Mouse (Mus musculus): ENCODE measurements around the gene Cps1. TPM values are rescaled to one million over a fixed set of nuclear protein-coding genes. Genes with fewer than 3 reads are reported as not detected.

Cps1 gene
- polyA plus RNA-seq, 1 experiment from 2014 or later = 0.20 TPM

DNA sequence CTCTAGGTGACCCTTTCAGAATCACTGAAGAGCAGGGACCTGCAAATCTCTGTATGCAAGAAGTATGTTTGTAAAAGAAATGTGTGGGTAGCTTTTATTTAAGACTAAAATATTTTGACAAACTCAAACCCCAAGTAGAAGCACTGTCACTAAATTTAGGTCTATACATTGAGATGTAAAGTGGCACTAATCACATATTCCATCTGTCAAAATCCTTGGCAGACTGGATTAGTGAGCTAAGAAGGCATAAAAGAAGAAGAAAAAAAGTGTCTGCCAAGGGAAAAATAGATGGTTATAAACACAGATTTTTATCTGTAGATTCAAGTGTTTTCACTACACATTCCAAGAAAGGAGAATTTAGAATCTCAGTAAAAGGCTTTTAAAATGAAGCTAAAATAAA, 145.6 kb downstream of the Cps1 start:
- Histone ChIP-seq H3K4me2 (ENCODE audit: low read length) (no peak overlapping the region), H3K36me3 (ENCODE audit: control insufficient read depth, insufficient read depth) (no peaks in the 10 kb centered on the region), H3K4me1 (replicated peaks; ENCODE audit: control insufficient read depth, insufficient read depth, low read length) (no peaks in the 10 kb centered on the region), H3K9ac (replicated peaks; ENCODE audit: low read depth, low read length) (no peak overlapping the region), H3K27ac (ENCODE audit: low read length) (no peak overlapping the region), H3K9me3 (ENCODE audit: control insufficient read depth, low read length) (no peaks in the 10 kb centered on the region), H3K27me3 (replicated peaks; ENCODE audit: control insufficient read depth, insufficient read depth, low read length) (no peaks in the 10 kb centered on the region), H3K4me3 (replicated peaks; ENCODE audit: low read length) (no peak overlapping the region)
- 0 out of 2 replicates have a peak, but pooled peaks have one; percentile 54 for ATAC-seq

GRCm38 (mm10) chr1:67276270-67276669, 153.4 kb downstream of the Cps1 start:
- no peak for ATAC-seq
- Histone ChIP-seq H3K27ac (ENCODE audit: low read length) (no peak overlapping the region), H3K4me2 (ENCODE audit: low read length) (no peak overlapping the region), H3K27me3 (replicated peaks; ENCODE audit: control insufficient read depth, insufficient read depth, low read length) (no peaks in the 10 kb centered on the region), H3K9ac (replicated peaks; ENCODE audit: low read depth, low read length) (no peak overlapping the region), H3K4me1 (replicated peaks; ENCODE audit: control insufficient read depth, insufficient read depth, low read length) (no peaks in the 10 kb centered on the region), H3K4me3 (replicated peaks; ENCODE audit: low read length) (no peak overlapping the region), H3K9me3 (ENCODE audit: control insufficient read depth, low read length) (no peaks in the 10 kb centered on the region), H3K36me3 (ENCODE audit: control insufficient read depth, insufficient read depth) (no peaks in the 10 kb centered on the region)
- WGBS = 87% methylated on average over 1 of the region's 1 CpGs

Other genes with a start within 250 kb of the Cps1 start
- 0.38 and 2.5 TPM in 2 replicates for gene Myl1, start 177.6 kb upstream of the Cps1 start, polyA plus RNA-seq (2015; fragmentation: Nextera tagmentation; extraction: Ambion mirVana)
- 198 and 201 TPM in 2 replicates for gene Lancl1, start 84.2 kb upstream of the Cps1 start, polyA plus RNA-seq (2015; fragmentation: Nextera tagmentation; extraction: Ambion mirVana)